In genomic region chr12:81594902-81595671, GRCm38 (mm10) we compare ENCODE assay signal across 8 mouse cellular contexts. TPM values are rescaled to one million over a fixed set of nuclear protein-coding genes. Genes with fewer than 3 reads are reported as not detected.
DNase-seq lines count a peak whose midpoint lies in the region; ATAC-seq and TF ChIP-seq lines count a peak whose summit lies in the region.

Med6 (minus strand) TSS chr12:81595008.

- peaks cover 14% of the 10 kb centered on the region for H3K4me1 ChIP-seq in forebrain, embryonic 10.5 days
- H3K4me1 ChIP-seq in heart, embryonic 15.5 days (replicated peaks) = peaks cover 4% of the 10 kb centered on the region
- H3K4me1 ChIP-seq in liver, embryonic 14.5 days (replicated peaks; ENCODE audit: control insufficient read depth in 2 of 2, insufficient read depth in 2 of 2, low read length in 1 of 2) = peaks cover 17 to 23% of the 10 kb centered on the region in 2 experiments
- no peaks in the 10 kb centered on the region for H3K4me1 ChIP-seq in neural tube, embryonic 11.5 days (ENCODE audit: control insufficient read depth, insufficient read depth, low read length)
- peaks cover 4% of the 10 kb centered on the region; the same call in 1 of the 2 replicates for H3K4me1 ChIP-seq in stomach, postnatal 0 days (replicated peaks; ENCODE audit: control insufficient read depth, insufficient read depth)

- peak; percentile 99 for ATAC-seq in heart, embryonic 15.5 days (replicated peaks; ENCODE audit: insufficient number of reproducible peaks, insufficient read depth, low FRiP score, low read depth)
- peak; percentile 96 for ATAC-seq in liver, embryonic 14.5 days (ENCODE audit: insufficient read depth)
- peak; percentile 96 for ATAC-seq in neural tube, embryonic 11.5 days (ENCODE audit: insufficient read depth, low FRiP score, low TSS enrichment)
- ATAC-seq in stomach, postnatal 0 days (ENCODE audit: low FRiP score, low TSS enrichment) = peak; percentile 99

- H3K4me2 ChIP-seq in heart, embryonic 15.5 days = peak within 1 kb of the TSS; percentile 63
- peak within 1 kb of the TSS; percentile 88 for H3K4me2 ChIP-seq in liver, embryonic 14.5 days (ENCODE audit: low read depth)
- H3K4me2 ChIP-seq in neural tube, embryonic 11.5 days (ENCODE audit: low read depth) = peak within 1 kb of the TSS; percentile 53
- peak within 1 kb of the TSS; percentile 58 for H3K4me2 ChIP-seq in stomach, postnatal 0 days (replicated peaks; ENCODE audit: low read depth)

- H3K9ac ChIP-seq in heart, embryonic 15.5 days = peak within 1 kb of the TSS; percentile 76
- peak within 1 kb of the TSS; percentile 76 for H3K9ac ChIP-seq in liver, embryonic 14.5 days (replicated peaks)
- peak within 1 kb of the TSS; percentile 59 for H3K9ac ChIP-seq in neural tube, embryonic 11.5 days (ENCODE audit: low read length)
- H3K9ac ChIP-seq in stomach, postnatal 0 days (ENCODE audit: low read length) = peak within 1 kb of the TSS; percentile 81

- H3K4me3 ChIP-seq in forebrain, embryonic 10.5 days = peak within 1 kb of the TSS; percentile 85
- H3K4me3 ChIP-seq in heart, embryonic 15.5 days = peak within 1 kb of the TSS; percentile 95
- peak within 1 kb of the TSS; percentile 81 to 82 for H3K4me3 ChIP-seq in liver, embryonic 14.5 days (ENCODE audit: insufficient read depth in 1 of 2, low read depth in 2 of 2, low read length in 2 of 2)
- H3K4me3 ChIP-seq in neural tube, embryonic 11.5 days (ENCODE audit: low read depth, low read length) = peak within 1 kb of the TSS; percentile 59
- peak within 1 kb of the TSS; percentile 82 for H3K4me3 ChIP-seq in stomach, postnatal 0 days (ENCODE audit: low read depth, low read length)

- WGBS in forebrain, embryonic 10.5 days = 4% methylated on average over 36 of the region's 36 CpGs
- 3% methylated on average over 36 of the region's 36 CpGs for WGBS in heart, embryonic 15.5 days
- WGBS in liver, embryonic 14.5 days (ENCODE audit: insufficient replicate concordance) = 2% methylated on average over 36 of the region's 36 CpGs
- WGBS in neural tube, embryonic 11.5 days = 4% methylated on average over 36 of the region's 36 CpGs
- WGBS in stomach, postnatal 0 days = 2% methylated on average over 36 of the region's 36 CpGs

- no peaks in the 10 kb centered on the region for H3K9me3 ChIP-seq in forebrain, embryonic 10.5 days
- no peaks in the 10 kb centered on the region for H3K9me3 ChIP-seq in heart, embryonic 15.5 days (replicated peaks)
- no peaks in the 10 kb centered on the region for H3K9me3 ChIP-seq in liver, embryonic 14.5 days (ENCODE audit: control insufficient read depth, low read length)
- H3K9me3 ChIP-seq in neural tube, embryonic 11.5 days (ENCODE audit: control insufficient read depth, low read length) = no peaks in the 10 kb centered on the region
- no peaks in the 10 kb centered on the region for H3K9me3 ChIP-seq in stomach, postnatal 0 days (ENCODE audit: control insufficient read depth, low read length)

- H3K27ac ChIP-seq in forebrain, embryonic 10.5 days = peak within 1 kb of the TSS; percentile 85
- peak within 1 kb of the TSS; percentile 40 for H3K27ac ChIP-seq in heart, embryonic 15.5 days
- peak within 1 kb of the TSS; percentile 90 for H3K27ac ChIP-seq in liver, embryonic 14.5 days
- no peak within 1 kb of the TSS for H3K27ac ChIP-seq in neural tube, embryonic 11.5 days (ENCODE audit: low read depth, low read length)
- H3K27ac ChIP-seq in stomach, postnatal 0 days (replicated peaks) = peak within 1 kb of the TSS; percentile 56; the same call in 1 of the 2 replicates

- peak; percentile 84 to 91 for DNase-seq in CD8-positive naive resting alpha-beta T cell, adult 2 months (ENCODE audit: low read depth in 2 of 2, low spot score in 2 of 2)
- DNase-seq in c-Kit-positive CD71-negative TER-119-negative erythroid progenitor cells, embryonic 14.5 days (ENCODE audit: low read depth) = peak; percentile 94
- DNase-seq in forebrain, embryonic 10.5 days (ENCODE audit: extremely low spot score, low spot score) = peak; percentile 97
- peak; percentile 96 to 97 for DNase-seq in kidney, postnatal 25 days
- DNase-seq in liver, embryonic 14.5 days (ENCODE audit: low read depth in 3 of 3, low spot score in 3 of 3) = peak; percentile 96 to 97 (median 96)
- DNase-seq in neural tube, embryonic 11.5 days (ENCODE audit: low spot score) = peak; percentile 98
- peak; percentile 97 for DNase-seq in stomach, postnatal 0 days (ENCODE audit: low spot score)

- peak; percentile 56 for TF ChIP-seq EP300 in liver, embryonic 14.5 days (IDR thresholded peaks at IDR 0.05; ENCODE audit: low read depth)
- peak; percentile 55 for TF ChIP-seq EP300 in stomach, postnatal 0 days (optimal IDR thresholded peaks at IDR 0.05)

- TF ChIP-seq CTCF in liver, embryonic 14.5 days (IDR thresholded peaks at IDR 0.05; ENCODE audit: low read depth) = no peak
- peak; percentile 10; the same call in 1 of the 2 replicates for TF ChIP-seq CTCF in stomach, postnatal 0 days (IDR thresholded peaks at IDR 0.05; ENCODE audit: low read depth)

- peaks cover 13% of the 10 kb centered on the region for H3K36me3 ChIP-seq in forebrain, embryonic 10.5 days (replicated peaks)
- H3K36me3 ChIP-seq in heart, embryonic 15.5 days = peaks cover 9% of the 10 kb centered on the region; the same call in 1 of the 2 replicates
- peaks cover 5% of the 10 kb centered on the region for H3K36me3 ChIP-seq in liver, embryonic 14.5 days (replicated peaks; ENCODE audit: control insufficient read depth, insufficient read depth, low read depth)
- no peaks in the 10 kb centered on the region for H3K36me3 ChIP-seq in neural tube, embryonic 11.5 days (ENCODE audit: control insufficient read depth, insufficient read depth, low read length)
- no peaks in the 10 kb centered on the region for H3K36me3 ChIP-seq in stomach, postnatal 0 days (ENCODE audit: control insufficient read depth, insufficient read depth, low read length)

- no peaks in the 10 kb centered on the region for H3K27me3 ChIP-seq in forebrain, embryonic 10.5 days (ENCODE audit: poor library complexity, severe bottlenecking)
- no peaks in the 10 kb centered on the region for H3K27me3 ChIP-seq in heart, embryonic 15.5 days
- no peaks in the 10 kb centered on the region for H3K27me3 ChIP-seq in liver, embryonic 14.5 days (ENCODE audit: control insufficient read depth, insufficient read depth, low read length)
- no peaks in the 10 kb centered on the region for H3K27me3 ChIP-seq in neural tube, embryonic 11.5 days (ENCODE audit: control insufficient read depth, insufficient read depth, low read length)
- no peaks in the 10 kb centered on the region for H3K27me3 ChIP-seq in stomach, postnatal 0 days (ENCODE audit: control insufficient read depth, insufficient read depth, low read length)

RNA-seq across cellular contexts. Expression of gene Med6, which starts in this region (rescaled TPM):
- 84.1 and 88.5 TPM in 2 replicates for polyA plus RNA-seq in forebrain, embryonic 10.5 days (2016; fragmentation: Nextera tagmentation; extraction: Ambion mirVana)
- 37.6 and 42.4 TPM in 2 replicates for polyA plus RNA-seq in heart, embryonic 15.5 days (2015; fragmentation: Nextera tagmentation; extraction: Ambion mirVana)
- polyA plus RNA-seq in liver, embryonic 14.5 days (2012; rRNA removed) = 14.1 and 27.2 TPM in 2 replicates
- 35.8 and 38.7 TPM in 2 replicates for polyA plus RNA-seq in liver, embryonic 14.5 days (2014; fragmentation: Nextera tagmentation; extraction: Ambion mirVana)
- 77.1 and 82.1 TPM in 2 replicates for polyA plus RNA-seq in neural tube, embryonic 11.5 days (2014; fragmentation: Nextera tagmentation; extraction: Ambion mirVana)
- polyA plus RNA-seq in stomach, postnatal 0 days (2015; fragmentation: Nextera tagmentation; extraction: Ambion mirVana) = 37.4 and 37.6 TPM in 2 replicates
